Mouse (Mus musculus) heart, postnatal 0 days (tissue): ENCODE results near the gene Cyp4v3.

Experiments
- CTCF ChIP-seq: IDR thresholded peaks from 2 replicates; pipeline ENCODE4 v1.5.1; 2016; ENCODE audit warnings: antibody characterized with exemption, control low read depth, low read depth
- EP300 ChIP-seq: IDR thresholded peaks from 2 replicates; pipeline ENCODE4 v1.6.1; 2016; ENCODE audit warnings: antibody characterized with exemption, low read depth

DNA sequence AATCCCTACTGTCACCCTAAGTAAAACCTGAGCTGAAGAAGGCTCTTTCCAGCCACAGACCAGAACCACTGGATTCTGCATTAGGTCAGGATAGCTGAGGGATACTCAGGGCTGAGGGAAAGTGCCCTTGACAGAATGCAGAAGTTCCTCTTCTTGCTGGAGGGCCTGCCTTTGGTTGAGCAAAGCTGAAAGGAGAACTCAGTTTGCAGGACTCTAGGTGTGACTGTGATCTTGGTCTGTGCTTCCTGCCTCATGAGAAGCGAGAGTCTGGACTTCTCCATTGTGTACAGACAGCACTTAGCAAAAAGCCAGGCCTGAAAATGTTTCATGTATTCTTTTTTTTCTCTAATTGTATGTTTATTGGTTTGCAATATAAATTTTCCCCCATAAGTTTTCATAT is 34.1 kb upstream of the Cyp4v3 start:
- TF ChIP-seq EP300 (no peak), CTCF (no peak)
